Mouse (Mus musculus) frontal cortex, postnatal 25 days (tissue): Measurements from ENCODE around the gene Vpreb3.
"Not testable (repeated sequence)": the region's sequence is repeated elsewhere in the genome, so short reads cannot be mapped to it uniquely, and the experiment has no call there.

Source experiments
- DNase-seq, 2 experiments: peaks; one replicate each; pipeline ENCODE4 v3.0.0; 2022; ENCODE audit warnings: low spot score in 2 of 2

Gene Vpreb3

GRCm38 (mm10) chr10:75973846-75974245, 31.0 kb downstream of the Vpreb3 start:
- no peak for DNase-seq

DNA sequence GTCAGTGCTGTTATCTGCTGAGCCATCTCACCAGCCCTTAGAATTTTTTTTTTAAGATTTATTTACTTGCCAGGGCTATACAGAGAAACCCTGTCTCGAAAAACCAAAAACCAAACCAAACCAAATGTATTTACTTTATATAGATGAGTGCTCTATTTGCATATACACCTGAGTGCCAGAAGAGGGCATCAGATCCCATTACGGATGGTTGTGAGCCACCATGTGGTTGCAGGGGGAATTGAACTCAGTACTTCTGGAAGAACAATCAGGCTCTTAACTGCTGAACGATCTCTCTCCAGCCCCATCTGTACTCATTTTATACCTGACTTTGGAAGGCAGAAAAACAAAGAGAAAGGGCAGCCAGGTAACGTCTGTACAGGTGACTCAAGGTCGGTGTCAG, 32.4 kb downstream of the Vpreb3 start:
- DNase-seq: no peak

GRCm38 (mm10) chr10:75978119-75978834, 35.4 kb downstream of the Vpreb3 start:
- DNase-seq: no peak

GRCm38 (mm10) chr10:75978835-75979157, 35.9 kb downstream of the Vpreb3 start:
- DNase-seq: no peak

DNA sequence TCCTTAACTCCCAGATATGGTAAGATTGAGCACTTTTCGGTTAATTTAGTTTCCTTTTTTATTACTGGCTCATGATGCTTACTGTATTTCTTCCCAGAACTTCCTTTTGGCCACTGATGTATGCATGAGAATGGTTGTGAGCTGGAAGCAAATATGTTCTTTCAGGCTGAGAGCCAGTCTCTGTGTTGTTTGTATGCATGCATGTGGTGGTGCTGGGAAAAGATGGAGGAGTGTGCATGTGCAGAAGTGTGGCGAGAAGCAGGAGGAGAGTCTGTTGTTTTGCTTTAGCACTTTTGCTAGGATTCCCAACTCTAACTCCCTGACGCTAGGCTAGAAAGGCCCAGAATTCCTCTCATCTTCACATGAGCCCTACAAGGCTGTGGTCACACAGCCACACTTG, 36.6 kb downstream of the Vpreb3 start:
- no peak for DNase-seq

DNA sequence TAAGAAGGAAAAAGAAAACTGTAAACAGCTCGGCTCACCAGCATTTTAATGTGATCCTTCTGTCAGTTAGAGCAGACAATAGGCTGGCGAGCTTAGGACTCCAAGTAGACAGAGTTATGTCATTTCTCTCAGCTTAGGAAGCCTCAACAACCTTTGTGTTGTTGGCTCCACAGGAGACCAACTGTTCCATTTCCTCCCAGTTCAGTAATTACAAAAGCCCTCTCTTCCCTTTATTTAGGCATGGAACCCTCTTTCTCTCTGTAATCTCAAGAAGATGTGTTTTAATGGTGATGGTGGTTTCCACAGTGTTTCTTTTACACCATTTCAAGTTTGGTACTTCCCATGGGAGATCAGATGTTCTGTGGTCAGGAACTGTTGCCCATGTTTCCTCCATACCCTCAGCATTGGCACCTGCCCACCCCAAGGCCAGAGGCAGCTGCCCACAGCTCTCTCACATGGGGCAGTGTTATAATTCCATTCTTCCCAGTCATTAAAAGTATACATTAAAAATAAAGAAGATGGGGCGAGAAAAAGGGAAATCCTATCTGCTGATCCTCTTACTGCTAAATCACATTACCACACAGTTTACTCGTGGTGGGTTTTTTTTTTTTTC, 47.7 kb downstream of the Vpreb3 start:
- no peak for DNase-seq

- no peak for DNase-seq
These were observed 50.9 kb downstream of the Vpreb3 start for GRCm38 (mm10) chr10:75993616-75994240.

- not testable (repeated sequence) for DNase-seq
These were observed 51.8 kb downstream of the Vpreb3 start for GRCm38 (mm10) chr10:75994531-75995210.

DNA sequence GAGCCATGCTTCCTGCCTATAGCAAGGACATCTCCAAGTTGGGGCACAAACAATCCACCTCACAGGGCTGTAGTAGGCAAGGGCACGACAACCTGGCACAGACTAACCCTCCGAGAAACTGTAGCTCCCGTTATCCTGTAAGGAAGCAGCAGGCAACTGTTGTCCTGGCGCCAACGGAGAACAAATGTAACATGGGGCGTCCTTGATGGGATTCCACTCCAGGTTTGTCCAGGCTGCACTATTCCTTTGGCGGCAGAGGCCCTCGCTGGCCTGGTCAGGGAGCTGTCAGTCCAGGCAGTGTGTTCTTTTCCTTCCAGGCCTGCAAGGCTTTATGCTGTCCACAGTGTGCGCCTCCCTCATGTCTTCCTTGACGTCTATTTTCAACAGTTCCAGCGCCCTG, 52.6 kb downstream of the Vpreb3 start:
- no peak for DNase-seq

GRCm38 (mm10) chr10:75996315-75996714, 53.5 kb downstream of the Vpreb3 start:
- DNase-seq: no peak
